Mouse (Mus musculus) forebrain, embryonic 13.5 days (tissue): Measurements from ENCODE around the gene Esrra. TPM values are rescaled to one million over a fixed set of nuclear protein-coding genes. Genes with fewer than 3 reads are reported as not detected.
"Not testable (repeated sequence)": the region's sequence is repeated elsewhere in the genome, so short reads cannot be mapped to it uniquely, and the experiment has no call there.

Source experiments
- ATAC-seq: fragments of 200-750 bp; cut with Nextera tagmentation; 2 replicates; pipeline ENCODE4 v1.8.0; 2017
- H3K27ac ChIP-seq: fragments of 300-500 bp; sonication (generic); 2 replicates; pipeline ENCODE4 v1.5.1; 2015; ENCODE audit warnings: inconsistent platforms, mild to moderate bottlenecking, moderate library complexity
- H3K27me3 ChIP-seq: fragments of 300-500 bp; sonication (generic); 2 replicates; pipeline ENCODE4 v1.6.1; 2015; ENCODE audit warnings: mild to moderate bottlenecking, inconsistent platforms
- H3K36me3 ChIP-seq: fragments of 300-500 bp; sonication (generic); 2 replicates; pipeline ENCODE4 v1.6.1; 2015; ENCODE audit warnings: mild to moderate bottlenecking, inconsistent platforms; ENCODE audit not compliant: poor library complexity, severe bottlenecking
- H3K4me1 ChIP-seq: fragments of 300-500 bp; sonication (generic); 2 replicates; pipeline ENCODE4 v1.6.1; 2015; ENCODE audit warnings: inconsistent platforms
- H3K4me2 ChIP-seq: fragments of 300-500 bp; sonication (generic); 2 replicates; pipeline ENCODE4 v1.6.1; 2015; ENCODE audit warnings: inconsistent platforms, mild to moderate bottlenecking, moderate library complexity
- H3K4me3 ChIP-seq: fragments of 300-500 bp; sonication (generic); 2 replicates; pipeline ENCODE4 v1.5.1; 2015; ENCODE audit warnings: mild to moderate bottlenecking, inconsistent platforms
- H3K9ac ChIP-seq: fragments of 300-500 bp; sonication (generic); 2 replicates; pipeline ENCODE4 v1.6.1; 2015; ENCODE audit warnings: mild to moderate bottlenecking, inconsistent platforms
- H3K9me3 ChIP-seq: fragments of 300-500 bp; sonication (generic); replicated peaks from 2 replicates; pipeline ENCODE4 v1.6.1; 2016; ENCODE audit warnings: inconsistent platforms
- WGBS: fragments of 180-500 bp; shearing (Covaris S2); methylation state at CpG from one replicate; pipeline ENCODE4 v1.1.7; 2015; 5-methylcytosine and 5-hydroxymethylcytosine counted together
- polyA plus RNA-seq: library from polyadenylated mRNA; unstranded; fragments of >200 nt; fragmentation: Nextera tagmentation; extraction: Ambion mirVana; gene quantifications from 2 replicates; pipeline ENCODE4 v1.2.1, GENCODE M21; 2015

Gene Esrra
- polyA plus RNA-seq, 1 experiment from 2014 or later = 15.7 TPM

- 93% methylated on average over 3 of the region's 3 CpGs for WGBS
- H3K27ac ChIP-seq = no peak overlapping the region
Observed at GRCm38 (mm10) chr19:6906199-6906598, 15.4 kb downstream of the Esrra start.

DNA sequence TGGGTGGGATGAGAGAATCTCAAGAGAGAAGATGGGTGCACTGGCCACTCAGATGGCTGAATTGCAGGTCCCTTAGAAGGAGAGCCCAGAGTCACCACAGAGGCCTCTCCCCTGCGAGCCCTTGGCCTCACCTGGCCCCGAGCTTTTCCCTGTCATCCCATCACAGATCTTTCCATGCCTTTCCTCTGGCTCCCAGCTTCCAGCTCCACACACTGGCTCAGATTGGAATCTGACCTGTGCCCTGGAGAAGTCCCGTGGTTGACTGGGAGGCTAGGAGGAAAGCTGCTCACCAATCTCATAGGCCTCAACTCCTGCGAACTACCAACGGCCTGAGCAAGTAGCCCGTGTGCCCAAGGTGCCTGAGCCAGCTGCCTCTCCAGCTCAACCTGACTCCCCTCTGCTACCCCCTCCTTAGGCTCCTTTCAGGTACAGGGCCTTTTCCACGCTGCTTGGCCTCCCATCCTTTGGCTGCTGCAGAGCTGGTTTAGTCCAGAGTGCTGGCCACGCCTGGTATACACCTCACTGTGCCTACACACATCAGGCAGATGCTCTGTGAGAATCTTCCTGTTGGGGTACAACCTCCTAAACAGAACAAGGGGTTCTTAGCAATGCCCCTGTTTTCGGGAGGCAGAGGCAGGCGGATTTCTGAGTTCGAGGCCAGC lies 16.0 kb downstream of the Esrra start:
- Histone ChIP-seq H3K4me1 (peaks cover 14% of the 10 kb centered on the region), H3K27ac (no peak overlapping the region), H3K9me3 (no peaks in the 10 kb centered on the region), H3K4me2 (no peak overlapping the region), H3K36me3 (peaks cover 35% of the 10 kb centered on the region), H3K4me3 (no peak overlapping the region), H3K27me3 (no peaks in the 10 kb centered on the region), H3K9ac (no peak overlapping the region)
- no peak for ATAC-seq
- WGBS = 92% methylated on average over 11 of the region's 11 CpGs

More at GRCm38 (mm10) chr19:6906199-6906598, 15.4 kb downstream of the Esrra start:
- Histone ChIP-seq H3K9me3 (no peaks in the 10 kb centered on the region), H3K36me3 (peaks cover 38% of the 10 kb centered on the region), H3K27me3 (no peaks in the 10 kb centered on the region), H3K4me3 (no peak overlapping the region), H3K4me1 (peaks cover 18% of the 10 kb centered on the region), H3K9ac (0 out of 2 replicates have a peak overlapping the region, but pooled peaks have one; percentile 6), H3K4me2 (no peak overlapping the region)
- no peak for ATAC-seq

- H3K27me3 ChIP-seq = no peaks in the 10 kb centered on the region
- no peak overlapping the region for H3K9ac ChIP-seq
- no peak overlapping the region for H3K4me3 ChIP-seq
- peaks cover 35% of the 10 kb centered on the region for H3K36me3 ChIP-seq
- H3K4me2 ChIP-seq = no peak overlapping the region
- no peaks in the 10 kb centered on the region for H3K9me3 ChIP-seq
- H3K4me1 ChIP-seq = peaks cover 14% of the 10 kb centered on the region
- 91% methylated on average over 2 of the region's 2 CpGs for WGBS
- no peak overlapping the region for H3K27ac ChIP-seq
- no peak for ATAC-seq
Observed at GRCm38 (mm10) chr19:6904846-6905245, 16.8 kb downstream of the Esrra start.

DNA sequence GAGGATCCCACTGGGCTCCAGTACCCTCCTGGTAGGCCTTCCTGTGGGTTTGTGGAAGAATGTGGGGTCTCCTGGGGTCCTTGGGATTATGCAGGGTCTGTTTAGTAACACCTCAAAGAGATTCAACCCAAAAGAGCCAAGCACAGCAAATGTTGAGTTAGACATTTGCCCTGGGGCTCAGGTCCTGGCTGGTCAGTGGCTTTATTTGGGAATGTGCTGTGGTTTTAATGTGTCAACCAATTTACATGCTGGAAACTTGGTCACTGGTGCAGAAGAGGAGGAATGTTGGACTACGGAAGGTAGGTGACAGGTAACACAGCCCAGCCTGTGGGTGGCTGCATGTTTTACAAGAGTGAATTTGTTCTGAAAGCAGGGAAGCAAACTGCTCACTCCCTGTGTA lies 18.6 kb downstream of the Esrra start:
- Histone ChIP-seq H3K27me3 (no peaks in the 10 kb centered on the region), H3K9ac (no peak overlapping the region), H3K4me2 (no peak overlapping the region), H3K36me3 (peaks cover 35% of the 10 kb centered on the region), H3K27ac (no peak overlapping the region), H3K9me3 (no peaks in the 10 kb centered on the region), H3K4me1 (peaks cover 2% of the 10 kb centered on the region), H3K4me3 (no peak overlapping the region)
- no peak for ATAC-seq
- 90% methylated on average over 1 of the region's 1 CpGs for WGBS

DNA sequence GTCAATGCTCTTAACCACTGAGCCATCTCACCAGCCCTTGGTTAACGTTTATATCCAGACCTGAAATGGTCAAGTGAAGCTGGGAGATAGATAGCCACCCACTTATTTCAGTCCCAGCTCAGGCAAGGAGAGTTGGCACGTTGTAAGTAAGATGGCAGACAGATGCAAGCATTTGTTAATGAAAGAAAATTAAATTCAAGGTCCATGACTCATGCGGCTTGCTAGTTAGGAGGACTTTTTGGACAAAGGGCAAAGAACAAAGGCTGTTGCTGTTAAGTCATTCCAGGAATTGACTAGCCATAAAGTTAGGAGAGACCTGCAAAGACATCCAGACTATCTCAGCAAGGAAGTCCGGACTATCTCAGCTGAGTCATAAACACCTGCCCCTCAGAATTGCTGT lies 22.0 kb downstream of the Esrra start:
- Histone ChIP-seq H3K4me1 (no peaks in the 10 kb centered on the region), H3K27ac (no peak overlapping the region), H3K36me3 (peaks cover 10% of the 10 kb centered on the region; the same call in 1 of the 2 replicates), H3K9me3 (no peaks in the 10 kb centered on the region; the same call in 1 of the 2 replicates), H3K9ac (no peak overlapping the region), H3K27me3 (no peaks in the 10 kb centered on the region), H3K4me2 (no peak overlapping the region), H3K4me3 (no peak overlapping the region)
- no peak for ATAC-seq
- WGBS = 81% methylated on average over 4 of the region's 4 CpGs

- not testable (repeated sequence) for H3K9me3 ChIP-seq
Observed at GRCm38 (mm10) chr19:6895608-6896305, 25.9 kb downstream of the Esrra start.

DNA sequence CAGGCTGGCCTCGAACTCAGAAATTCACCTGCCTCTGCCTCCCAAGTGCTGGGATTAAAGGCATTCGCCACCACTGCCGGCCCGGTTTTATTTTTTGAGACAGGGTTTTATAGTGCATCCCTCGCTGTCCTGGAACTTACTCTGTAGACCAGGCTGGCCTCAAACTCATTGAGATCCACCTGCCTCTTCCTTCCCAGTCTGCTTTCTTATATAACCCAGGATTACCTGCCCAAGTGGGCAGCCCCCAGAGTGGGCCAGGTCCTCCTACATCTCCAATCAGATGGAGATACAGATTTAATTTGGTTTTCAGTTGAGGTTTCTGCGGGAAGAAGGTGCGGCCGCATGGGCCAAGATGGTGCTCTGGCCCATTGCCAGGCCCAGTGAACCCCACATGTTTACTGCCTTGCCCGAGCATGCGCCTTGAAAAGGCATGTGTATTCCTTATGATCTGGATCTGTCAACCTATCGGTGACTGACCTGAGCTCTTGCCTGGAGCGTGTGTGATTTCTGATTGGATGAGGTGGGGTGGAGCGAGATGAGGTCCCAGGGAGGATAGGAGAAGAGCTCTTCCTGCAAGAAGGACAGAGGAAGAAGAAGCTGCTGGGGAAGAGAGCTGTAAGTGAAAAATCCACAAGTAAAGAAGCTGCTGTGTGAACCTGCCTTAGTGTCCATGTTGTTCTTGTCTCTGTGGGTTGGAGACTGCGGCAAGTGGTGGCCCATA lies 27.7 kb downstream of the Esrra start:
- Histone ChIP-seq H3K9ac (no peak overlapping the region), H3K36me3 (no peaks in the 10 kb centered on the region), H3K9me3 (no peaks in the 10 kb centered on the region; the same call in 1 of the 2 replicates), H3K4me3 (no peak overlapping the region), H3K4me1 (no peaks in the 10 kb centered on the region), H3K27me3 (no peaks in the 10 kb centered on the region), H3K27ac (no peak overlapping the region), H3K4me2 (no peak overlapping the region)
- 94% methylated on average over 14 of the region's 14 CpGs for WGBS
- no peak for ATAC-seq

More at GRCm38 (mm10) chr19:6895608-6896305, 25.9 kb downstream of the Esrra start:
- ATAC-seq, H3K36me3 ChIP-seq, H3K4me2 ChIP-seq, H3K4me1 ChIP-seq, H3K27me3 ChIP-seq, H3K4me3 ChIP-seq, H3K27ac ChIP-seq, H3K9ac ChIP-seq: not testable (repeated sequence)
- 91% methylated on average over 18 of the region's 18 CpGs for WGBS

GRCm38 (mm10) chr19:6892512-6892911 lies 29.1 kb downstream of the Esrra start:
- 65% methylated on average over 4 of the region's 4 CpGs for WGBS

GRCm38 (mm10) chr19:6877965-6878364 lies 43.6 kb downstream of the Esrra start:
- peaks cover 8% of the 10 kb centered on the region; the same call in 1 of the 2 replicates for H3K9me3 ChIP-seq
- no peak overlapping the region for H3K9ac ChIP-seq
- H3K4me3 ChIP-seq = no peak overlapping the region
- WGBS = 83% methylated on average over 4 of the region's 4 CpGs
- ATAC-seq = no peak
- H3K4me1 ChIP-seq = no peaks in the 10 kb centered on the region
- H3K4me2 ChIP-seq = no peak overlapping the region
- no peaks in the 10 kb centered on the region for H3K36me3 ChIP-seq
- H3K27ac ChIP-seq = no peak overlapping the region
- no peaks in the 10 kb centered on the region for H3K27me3 ChIP-seq

More at GRCm38 (mm10) chr19:6892512-6892911, 29.1 kb downstream of the Esrra start:
- ATAC-seq = no peak
- H3K36me3 ChIP-seq = no peaks in the 10 kb centered on the region
- H3K4me3 ChIP-seq = no peak overlapping the region
- no peaks in the 10 kb centered on the region for H3K4me1 ChIP-seq
- no peaks in the 10 kb centered on the region for H3K27me3 ChIP-seq
- no peak overlapping the region for H3K4me2 ChIP-seq
- no peak overlapping the region for H3K9ac ChIP-seq
- no peak overlapping the region for H3K27ac ChIP-seq
- H3K9me3 ChIP-seq = no peaks in the 10 kb centered on the region; the same call in 1 of the 2 replicates

DNA sequence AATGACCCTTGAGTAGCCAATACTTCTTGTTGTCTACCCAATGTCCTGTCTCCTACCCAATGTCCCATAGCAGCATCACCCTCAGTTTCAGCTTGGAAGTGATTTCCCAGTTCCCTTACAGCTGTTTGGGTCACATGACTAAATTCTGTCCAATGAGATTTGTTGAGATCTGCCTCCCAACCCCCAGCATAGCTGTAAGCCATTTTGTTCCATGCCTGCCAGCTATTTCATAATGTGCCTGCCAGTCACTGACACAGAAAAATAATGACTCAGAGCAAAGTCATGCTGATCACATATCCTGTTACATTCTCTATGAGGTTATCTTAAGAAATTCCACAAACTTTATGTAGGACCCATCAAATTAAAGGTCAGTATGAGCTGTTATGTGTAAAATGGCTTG lies 44.8 kb downstream of the Esrra start:
- no peaks in the 10 kb centered on the region for H3K4me1 ChIP-seq
- H3K27me3 ChIP-seq = no peaks in the 10 kb centered on the region
- H3K4me3 ChIP-seq = no peak overlapping the region
- H3K27ac ChIP-seq = no peak overlapping the region
- no peak overlapping the region for H3K9ac ChIP-seq
- peaks cover 8% of the 10 kb centered on the region; the same call in 1 of the 2 replicates for H3K9me3 ChIP-seq
- no peak for ATAC-seq
- no peaks in the 10 kb centered on the region for H3K36me3 ChIP-seq
- H3K4me2 ChIP-seq = no peak overlapping the region

GRCm38 (mm10) chr19:6875834-6876233 lies 45.8 kb downstream of the Esrra start:
- no peaks in the 10 kb centered on the region for H3K27me3 ChIP-seq
- peaks cover 7% of the 10 kb centered on the region; the same call in 1 of the 2 replicates for H3K9me3 ChIP-seq
- H3K36me3 ChIP-seq = no peaks in the 10 kb centered on the region
- H3K27ac ChIP-seq = no peak overlapping the region
- no peak overlapping the region for H3K4me2 ChIP-seq
- H3K9ac ChIP-seq = no peak overlapping the region
- ATAC-seq = no peak
- WGBS = 97% methylated on average over 6 of the region's 6 CpGs
- H3K4me3 ChIP-seq = no peak overlapping the region
- no peaks in the 10 kb centered on the region for H3K4me1 ChIP-seq

DNA sequence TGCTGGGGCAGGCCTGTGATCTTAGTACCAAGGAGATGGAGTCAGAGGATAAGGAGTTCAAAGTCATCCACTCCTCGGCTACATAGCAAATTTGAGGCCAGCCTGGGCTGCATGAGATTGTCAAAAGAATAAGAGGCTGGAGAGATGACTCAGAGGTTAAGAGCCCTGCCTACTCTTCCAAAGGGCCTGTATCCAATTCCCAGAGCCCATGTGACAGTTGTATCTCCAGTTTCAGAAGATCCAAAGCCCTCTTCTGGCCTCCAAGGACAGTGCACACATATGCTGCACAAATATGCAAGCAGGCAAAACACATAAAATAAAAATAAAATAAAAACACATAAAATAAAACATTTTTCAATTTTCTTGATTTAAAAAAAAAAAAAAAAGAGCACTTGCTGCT lies 47.4 kb downstream of the Esrra start:
- WGBS = 80% methylated on average over 1 of the region's 1 CpGs
- H3K4me2 ChIP-seq = no peak overlapping the region
- no peak for ATAC-seq

More for the DNA sequence above, 47.4 kb downstream of the Esrra start:
- Histone ChIP-seq H3K27ac (no peak overlapping the region), H3K9me3 (no peaks in the 10 kb centered on the region), H3K36me3 (no peaks in the 10 kb centered on the region), H3K27me3 (no peaks in the 10 kb centered on the region), H3K4me3 (no peak overlapping the region), H3K4me1 (no peaks in the 10 kb centered on the region), H3K9ac (no peak overlapping the region)
